Mouse (Mus musculus): ENCODE data around the gene Tbc1d5. TPM values are rescaled to one million over a fixed set of nuclear protein-coding genes. Genes with fewer than 3 reads are reported as not detected.

The Tbc1d5 gene
- polyA plus RNA-seq, 1 experiment from 2014 or later, result 23.7 TPM

DNA sequence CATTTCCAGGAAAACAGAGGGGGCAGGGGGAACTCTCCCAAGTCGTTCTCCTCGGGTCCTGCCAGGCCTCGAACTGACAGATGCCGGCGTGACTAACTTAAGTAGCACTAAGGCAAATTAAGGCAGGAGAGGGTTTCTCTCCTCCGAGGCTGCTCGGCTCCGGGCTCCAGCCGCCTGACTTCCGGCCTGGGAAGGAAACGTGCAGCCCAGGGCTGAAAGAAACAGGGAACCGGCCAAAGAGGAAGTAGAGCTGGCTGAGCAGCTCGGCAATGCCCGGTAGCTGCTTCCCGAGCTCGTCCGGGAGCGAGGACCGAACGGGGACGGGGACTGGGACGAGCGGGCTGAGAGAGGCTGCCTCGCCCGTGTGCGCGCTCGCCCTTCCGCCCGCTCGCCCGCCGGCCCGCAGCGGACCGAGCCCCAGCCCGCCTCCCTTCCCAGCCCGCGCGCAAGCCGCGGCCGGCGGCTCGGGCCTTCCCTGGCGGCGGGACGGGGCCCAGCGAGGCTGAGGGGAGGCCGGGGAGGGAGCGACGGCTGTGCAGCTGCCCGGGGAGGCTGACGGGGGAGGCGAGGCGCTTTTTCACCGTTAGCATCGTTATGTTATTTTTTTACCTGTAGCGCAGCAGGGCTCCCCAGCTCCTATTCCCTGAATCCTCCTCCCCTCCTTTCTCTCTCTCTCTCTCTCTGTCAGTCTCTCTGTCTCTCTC, 509 bp downstream of the Tbc1d5 start:
- ATAC-seq (peak; percentile 78), DNase-seq (ENCODE audit: low read depth, low spot score) (no peak)
- ChIA-PET POLR2A (no interaction called here), CTCF (no interaction called here)
- no peak for TF ChIP-seq CTCF (IDR thresholded peaks at IDR 0.05)
- H3K27me3 ChIP-seq, result peaks cover 2% of the 10 kb centered on the region
- in situ Hi-C loops (cut with MboI; ENCODE audit: low pct_unique_long_range_greater_than_20kb), result no loop called here

DNA sequence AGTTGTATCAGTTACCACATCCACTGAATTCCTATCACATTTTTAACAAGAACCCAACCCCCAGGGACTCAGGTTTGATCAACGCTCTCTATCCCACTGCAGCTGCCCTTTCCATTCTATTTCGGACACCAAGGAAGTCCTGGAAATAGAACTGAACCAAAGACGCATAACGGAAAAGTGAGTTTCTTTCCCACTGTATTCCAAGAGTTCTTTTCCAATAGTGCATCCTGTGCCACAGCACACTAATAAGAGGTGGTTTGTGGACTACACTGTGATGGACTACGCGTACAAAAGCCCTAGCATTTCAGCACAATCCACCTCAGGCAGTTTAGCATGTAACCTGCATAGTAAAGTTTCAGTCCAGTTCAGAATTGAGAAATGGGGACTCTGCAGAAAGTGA, 1.2 kb downstream of the Tbc1d5 start:
- ATAC-seq, result no peak
- in situ Hi-C loops (cut with MboI; ENCODE audit: low pct_unique_long_range_greater_than_20kb), result no loop called here
- ChIA-PET CTCF (no interaction called here), POLR2A (no interaction called here)
- TF ChIP-seq CTCF (IDR thresholded peaks at IDR 0.05), result no peak
- H3K27me3 ChIP-seq, result no peaks in the 10 kb centered on the region
- DNase-seq (ENCODE audit: low read depth, low spot score), result no peak

GRCm38 (mm10) chr17:51172332-51172731, 6.8 kb downstream of the Tbc1d5 start:
- CTCF ChIA-PET, result interaction anchor here (0.6 kb wide), 1 partner anchor 29 kb away, joined by 3 read pairs; no protein-coding TSS in a partner anchor
- DNase-seq (ENCODE audit: low read depth, low spot score), result no peak
- no peaks in the 10 kb centered on the region for H3K27me3 ChIP-seq
- POLR2A ChIA-PET, result no interaction called here
- in situ Hi-C loops (cut with MboI; ENCODE audit: low pct_unique_long_range_greater_than_20kb), result no loop called here
- no peak for TF ChIP-seq CTCF (IDR thresholded peaks at IDR 0.05)
- ATAC-seq, result no peak

GRCm38 (mm10) chr17:51171504-51171903, 7.6 kb downstream of the Tbc1d5 start:
- ATAC-seq (no peak), DNase-seq (ENCODE audit: low read depth, low spot score) (no peak)
- no peak for TF ChIP-seq CTCF (IDR thresholded peaks at IDR 0.05)
- H3K27me3 ChIP-seq, result no peaks in the 10 kb centered on the region
- POLR2A ChIA-PET, result no interaction called here
- in situ Hi-C loops (cut with MboI; ENCODE audit: low pct_unique_long_range_greater_than_20kb), result no loop called here
- CTCF ChIA-PET, result interaction anchor here (0.6 kb wide), 1 partner anchor 42 kb away, joined by 3 read pairs; no protein-coding TSS in a partner anchor

DNA sequence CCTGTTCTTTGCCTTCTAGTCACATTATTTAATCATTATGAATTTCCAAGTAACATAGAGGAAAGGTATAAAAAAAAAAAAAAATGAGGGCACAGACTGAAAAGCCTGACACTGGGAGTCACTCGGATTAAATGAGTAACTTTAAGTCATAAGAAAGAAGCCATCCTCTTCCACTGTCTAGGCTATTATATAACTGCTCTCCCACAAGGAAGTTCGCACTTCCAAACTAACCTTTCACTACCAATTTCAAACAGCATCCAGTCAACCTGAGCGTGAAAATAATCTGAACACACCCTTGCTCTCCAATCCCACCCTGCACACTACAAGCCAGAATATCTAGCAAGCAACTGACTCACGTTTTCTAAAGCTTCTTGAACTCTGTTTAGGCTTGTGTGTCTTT, 9.2 kb downstream of the Tbc1d5 start:
- ATAC-seq (no peak), DNase-seq (ENCODE audit: low read depth, low spot score) (no peak)
- in situ Hi-C loops (cut with MboI; ENCODE audit: low pct_unique_long_range_greater_than_20kb), result no loop called here
- TF ChIP-seq CTCF (IDR thresholded peaks at IDR 0.05), result no peak
- ChIA-PET POLR2A (no interaction called here), CTCF (no interaction called here)
- no peaks in the 10 kb centered on the region for H3K27me3 ChIP-seq

DNA sequence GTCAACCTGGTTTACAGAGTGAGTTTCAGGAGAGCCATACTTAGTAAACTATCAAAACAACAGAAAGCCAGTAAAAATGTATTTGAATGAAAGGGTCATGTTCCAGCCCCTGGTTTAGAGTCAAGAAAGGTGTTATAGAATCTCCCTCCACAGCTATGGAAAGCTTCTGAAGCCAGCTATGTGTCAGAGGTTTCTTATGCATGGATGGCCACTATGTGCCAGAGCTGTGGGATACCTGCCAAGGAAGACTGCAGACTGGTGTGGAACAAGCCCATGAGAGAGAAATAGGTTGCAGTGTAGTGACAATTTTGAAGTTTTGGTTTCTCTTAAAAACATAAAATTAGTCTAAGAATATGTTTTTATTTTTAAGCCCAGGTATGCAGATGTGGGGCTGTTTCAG, 16.8 kb downstream of the Tbc1d5 start:
- DNase-seq (ENCODE audit: low read depth, low spot score), result no peak
- ChIA-PET CTCF (no interaction called here), POLR2A (interaction anchor here (0.7 kb wide), 1 partner anchor 28 kb away, joined by 3 read pairs; no protein-coding TSS in a partner anchor)
- TF ChIP-seq CTCF (IDR thresholded peaks at IDR 0.05), result no peak
- in situ Hi-C loops (cut with MboI; ENCODE audit: low pct_unique_long_range_greater_than_20kb), result no loop called here
- peak; percentile 47 for ATAC-seq
- no peaks in the 10 kb centered on the region for H3K27me3 ChIP-seq

- POLR2A ChIA-PET, result no interaction called here
- DNase-seq (ENCODE audit: low read depth, low spot score), result no peak
- H3K27me3 ChIP-seq, result no peaks in the 10 kb centered on the region
- in situ Hi-C loops (cut with MboI; ENCODE audit: low pct_unique_long_range_greater_than_20kb), result no loop called here
- ATAC-seq, result no peak
- CTCF ChIA-PET, result interaction anchor here (1.1 kb wide), 1 partner anchor 8 kb away, joined by 3 read pairs; no protein-coding TSS in a partner anchor
- TF ChIP-seq CTCF (IDR thresholded peaks at IDR 0.05), result no peak
Measured at GRCm38 (mm10) chr17:51159261-51159660, 19.9 kb downstream of the Tbc1d5 start.

DNA sequence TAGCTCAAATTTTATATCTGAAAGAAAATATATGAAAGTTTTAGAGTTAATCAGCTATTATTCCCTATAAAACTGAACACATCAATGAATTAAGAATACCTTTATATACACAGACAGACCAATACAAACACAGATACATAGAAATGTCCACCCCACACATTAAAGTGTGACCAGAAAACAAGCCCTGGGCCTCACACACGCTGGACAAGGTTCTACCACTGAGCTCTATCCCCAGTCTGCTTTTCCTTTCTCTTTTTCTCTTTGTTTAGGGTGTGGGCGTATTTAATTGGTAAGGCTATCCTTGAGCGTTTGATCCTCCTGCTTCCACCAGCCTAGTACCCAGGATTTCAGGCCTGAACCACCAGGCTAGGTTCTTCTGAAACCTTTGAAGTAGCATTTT, 28.2 kb downstream of the Tbc1d5 start:
- CTCF ChIA-PET, result interaction anchor here (1.0 to 1.3 kb wide), 2 partner anchors 8 to 12 kb away, joined by 3 to 4 read pairs; no protein-coding TSS in a partner anchor
- in situ Hi-C loops (cut with MboI; ENCODE audit: low pct_unique_long_range_greater_than_20kb), result no loop called here
- ATAC-seq (no peak), DNase-seq (ENCODE audit: low read depth, low spot score) (no peak)
- POLR2A ChIA-PET, result no interaction called here
- no peak for TF ChIP-seq CTCF (IDR thresholded peaks at IDR 0.05)
- no peaks in the 10 kb centered on the region for H3K27me3 ChIP-seq

DNA sequence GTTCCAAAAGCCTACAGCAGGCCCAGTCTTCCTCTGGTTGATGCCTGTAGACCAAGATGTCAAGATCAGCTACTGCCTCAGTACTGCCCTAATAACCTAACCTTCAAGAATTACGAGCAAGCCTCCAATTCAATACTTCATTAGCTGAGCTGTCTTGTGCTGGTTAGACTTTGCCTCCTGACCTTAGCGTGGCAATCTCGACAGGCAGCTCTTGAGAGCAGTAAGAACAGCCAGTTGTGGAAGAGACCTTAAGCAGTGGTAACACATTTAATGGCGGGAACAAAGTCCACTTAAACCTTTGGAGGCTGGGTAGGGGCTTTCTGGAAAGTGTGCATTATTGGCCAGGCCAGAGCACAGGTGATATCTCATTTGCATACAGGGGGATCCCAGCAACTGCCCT, 34.2 kb downstream of the Tbc1d5 start:
- POLR2A ChIA-PET, result no interaction called here
- no peaks in the 10 kb centered on the region for H3K27me3 ChIP-seq
- in situ Hi-C loops (cut with MboI; ENCODE audit: low pct_unique_long_range_greater_than_20kb), result no loop called here
- CTCF ChIA-PET, result no interaction called here
- no peak for DNase-seq (ENCODE audit: low read depth, low spot score)
- ATAC-seq, result no peak
- TF ChIP-seq CTCF (IDR thresholded peaks at IDR 0.05), result no peak

- ATAC-seq, result no peak
- POLR2A ChIA-PET, result no interaction called here
- CTCF ChIA-PET, result no interaction called here
- no peaks in the 10 kb centered on the region for H3K27me3 ChIP-seq
- in situ Hi-C loops (cut with MboI; ENCODE audit: low pct_unique_long_range_greater_than_20kb), result no loop called here
- DNase-seq (ENCODE audit: low read depth, low spot score), result no peak
- TF ChIP-seq CTCF (IDR thresholded peaks at IDR 0.05), result no peak
Measured at GRCm38 (mm10) chr17:51142095-51142494, 37.1 kb downstream of the Tbc1d5 start.

GRCm38 (mm10) chr17:51111194-51111593, 68.0 kb downstream of the Tbc1d5 start:
- ChIA-PET POLR2A (no interaction called here), CTCF (interaction anchor here (0.9 to 1.7 kb wide), 3 partner anchors 11 to 18 kb away, joined by 3 to 4 read pairs (median 3); no protein-coding TSS in a partner anchor)
- in situ Hi-C loops (cut with MboI; ENCODE audit: low pct_unique_long_range_greater_than_20kb), result no loop called here
- ATAC-seq (peak; percentile 71), DNase-seq (ENCODE audit: low read depth, low spot score) (no peak)
- no peaks in the 10 kb centered on the region for H3K27me3 ChIP-seq
- peak; percentile 51 for TF ChIP-seq CTCF (IDR thresholded peaks at IDR 0.05)

- DNase-seq (ENCODE audit: low read depth, low spot score) (no peak), ATAC-seq (no peak)
- ChIA-PET CTCF (no interaction called here), POLR2A (no interaction called here)
- in situ Hi-C loops (cut with MboI; ENCODE audit: low pct_unique_long_range_greater_than_20kb), result no loop called here
- TF ChIP-seq CTCF (IDR thresholded peaks at IDR 0.05), result no peak
- no peaks in the 10 kb centered on the region for H3K27me3 ChIP-seq
Measured at GRCm38 (mm10) chr17:51104294-51104693, 74.9 kb downstream of the Tbc1d5 start.
